Mouse (Mus musculus) heart, adult 9 months (tissue): Measurements from ENCODE around the gene Cryba2.

Experiments used
- DNase-seq, 2 experiments: peaks; one replicate each; pipeline ENCODE4 v3.0.0; 2022; ENCODE audit warnings: low spot score in 2 of 2

Cryba2 gene

GRCm38 (mm10) chr1:74893134-74893855, at the start of gene Cryba2:
Gene Cryba2, minus strand, starts transcription at chr1:74893143.
- no peak for DNase-seq

- no peak for DNase-seq
These were observed 48.9 kb upstream of the Cryba2 start for GRCm38 (mm10) chr1:74941651-74942360.

GRCm38 (mm10) chr1:74939762-74940161, 46.8 kb upstream of the Cryba2 start:
- DNase-seq, result no peak

GRCm38 (mm10) chr1:74936221-74936830, 43.4 kb upstream of the Cryba2 start:
- DNase-seq, result no peak

- DNase-seq, result no peak
These were observed 42.5 kb upstream of the Cryba2 start, which contains the start of gene Cfap65 for GRCm38 (mm10) chr1:74935402-74935801. Gene Cfap65, minus strand, starts transcription at chr1:74935599.

- DNase-seq, result no peak
These were observed 34.8 kb upstream of the Cryba2 start for GRCm38 (mm10) chr1:74927621-74928296.

- DNase-seq, result peak in 1 of 2 experiments; percentile 33
These were observed 33.8 kb upstream of the Cryba2 start for GRCm38 (mm10) chr1:74926721-74927120.

- DNase-seq, result no peak
These were observed 31.5 kb upstream of the Cryba2 start for GRCm38 (mm10) chr1:74924464-74924863.

GRCm38 (mm10) chr1:74915706-74916105, 22.8 kb upstream of the Cryba2 start:
- no peak for DNase-seq

- DNase-seq, result no peak
These were observed 9.2 kb upstream of the Cryba2 start for GRCm38 (mm10) chr1:74902191-74902590.

- no peak for DNase-seq
These were observed 8.7 kb upstream of the Cryba2 start for GRCm38 (mm10) chr1:74901686-74902085.

GRCm38 (mm10) chr1:74900341-74901285, 7.7 kb upstream of the Cryba2 start:
- DNase-seq, result no peak

- DNase-seq, result no peak
These were observed 5.9 kb upstream of the Cryba2 start for GRCm38 (mm10) chr1:74898656-74899431.

GRCm38 (mm10) chr1:74897976-74898375, 5.0 kb upstream of the Cryba2 start:
- DNase-seq, result no peak

GRCm38 (mm10) chr1:74894966-74895365, 2.0 kb upstream of the Cryba2 start:
- DNase-seq, result peak in 1 of 2 experiments; percentile 15

- no peak for DNase-seq
These were observed 401 bp downstream of the Cryba2 start for GRCm38 (mm10) chr1:74892351-74893133.

- DNase-seq, result no peak
These were observed 1.4 kb downstream of the Cryba2 start for GRCm38 (mm10) chr1:74891513-74891912.

GRCm38 (mm10) chr1:74885369-74886042, 7.4 kb downstream of the Cryba2 start, which contains the start of gene Fev:
Gene Fev, minus strand, starts transcription at chr1:74885419.
- DNase-seq, result no peak
